Mouse (Mus musculus) mouse embryonic stem cell (cell line): ENCODE data around the gene Syt17.

Experiments
- in situ Hi-C, 2 experiments: fragments of 300-500 bp; cut with MboI; formaldehyde crosslinking; loops; 1 replicate in 1 of 2; 3 replicates in 1 of 2; pipeline ENCODE4 v1.14.3; 2019 to 2020; ENCODE audit warnings: low sequenced_read_pairs in 2 of 2, low pct_unique_long_range_greater_than_20kb in 1 of 2, mixed read lengths in 1 of 2; ENCODE audit not compliant: unreplicated experiment in 1 of 2

The Syt17 gene

DNA sequence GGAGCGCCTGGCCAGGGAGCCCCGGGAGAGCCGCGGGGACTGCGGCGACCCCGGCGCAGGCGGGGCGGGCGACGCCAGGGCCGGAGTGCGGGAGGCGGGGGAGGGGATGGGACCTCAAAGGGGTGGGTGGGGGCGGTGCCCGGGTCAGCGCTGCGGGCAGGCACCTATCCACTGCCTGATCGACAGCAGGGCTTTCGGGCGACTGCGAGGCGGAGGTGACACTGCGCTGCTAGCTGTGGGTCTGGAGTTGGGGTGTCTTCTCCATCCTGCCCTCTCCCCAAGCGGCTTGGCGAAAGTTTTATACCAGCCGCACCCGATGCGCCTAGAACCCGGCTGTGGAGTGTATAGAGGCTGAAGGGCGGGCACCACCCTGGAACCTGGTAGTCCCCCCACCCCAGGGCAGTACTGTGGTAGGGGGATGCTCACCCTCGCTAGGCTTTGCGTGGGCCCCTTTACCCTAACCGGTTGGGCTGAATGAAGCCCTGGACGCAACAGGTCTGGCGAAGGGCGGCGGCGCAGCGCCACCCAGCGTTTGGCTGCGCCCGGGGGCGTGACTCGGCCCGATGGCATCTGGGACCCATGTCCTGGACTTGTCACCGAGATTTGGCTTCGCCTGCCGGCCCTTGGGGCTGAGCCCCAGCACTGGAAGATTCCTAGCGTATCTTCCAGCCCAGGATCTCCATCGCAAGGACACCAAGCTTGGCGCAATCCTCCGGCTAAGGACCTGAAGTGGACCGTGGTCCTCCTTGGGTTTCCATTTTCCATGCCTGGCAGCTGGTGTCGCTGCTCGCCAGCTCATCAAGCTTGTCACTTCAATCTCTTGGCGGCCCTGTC lies at the start of gene Syt17:
TSS of gene Syt17 (minus strand) at position 89 of the 834 bp plus-strand sequence.
- in situ Hi-C loops = no loop called here

DNA sequence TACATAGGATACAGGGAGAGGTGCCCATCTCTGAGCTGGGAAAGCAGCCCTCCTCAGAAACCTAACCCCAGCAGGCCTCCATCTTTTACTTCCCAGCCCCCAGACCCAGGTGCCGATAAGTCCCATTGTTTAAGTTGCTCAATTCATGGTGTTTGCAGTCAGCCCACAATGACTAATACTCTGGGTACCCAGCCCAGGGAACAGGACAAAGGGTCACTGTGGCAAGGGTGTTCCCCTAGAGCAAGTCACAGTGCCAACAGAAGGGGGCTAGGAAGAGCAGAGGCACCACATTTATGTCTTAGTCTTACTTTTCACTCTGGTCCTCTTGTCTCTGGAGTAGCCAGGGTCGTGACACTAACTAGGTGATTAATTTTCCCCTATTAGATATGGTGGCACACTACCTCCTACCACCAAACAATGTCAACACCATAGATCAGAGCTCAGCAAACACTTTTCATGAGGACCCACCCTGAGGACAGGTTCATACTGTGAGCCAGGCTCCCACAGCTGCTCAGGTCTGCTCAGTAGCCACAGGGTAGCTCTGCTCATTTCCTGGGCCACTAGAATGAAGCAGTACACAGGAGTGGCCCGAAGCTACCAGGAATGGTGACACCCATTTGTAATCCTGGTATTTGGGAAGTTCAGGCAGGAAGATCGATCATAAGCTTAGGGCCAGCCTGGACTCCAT lies 47.0 kb upstream of the Syt17 start:
- in situ Hi-C loops = no loop called here

DNA sequence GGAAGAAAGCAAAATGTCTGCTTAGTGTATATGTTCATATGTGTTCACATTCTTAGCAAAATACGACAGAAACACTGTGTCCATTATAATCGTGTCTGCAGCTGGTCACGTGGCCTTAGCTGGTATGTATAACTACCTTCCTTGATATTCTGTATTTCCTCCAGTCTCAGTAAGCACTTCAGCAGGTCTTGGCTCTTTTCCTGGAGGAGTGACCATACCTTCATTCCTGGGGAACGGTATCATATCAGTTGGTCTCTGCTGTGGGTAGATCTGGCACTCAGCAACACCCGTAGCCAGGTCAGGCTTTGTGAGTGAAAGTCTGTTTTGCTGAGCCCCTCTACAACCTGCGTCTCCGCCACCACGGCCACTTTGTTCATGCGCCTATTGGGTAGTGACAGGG lies 45.9 kb upstream of the Syt17 start:
- in situ Hi-C loops = no loop called here

DNA sequence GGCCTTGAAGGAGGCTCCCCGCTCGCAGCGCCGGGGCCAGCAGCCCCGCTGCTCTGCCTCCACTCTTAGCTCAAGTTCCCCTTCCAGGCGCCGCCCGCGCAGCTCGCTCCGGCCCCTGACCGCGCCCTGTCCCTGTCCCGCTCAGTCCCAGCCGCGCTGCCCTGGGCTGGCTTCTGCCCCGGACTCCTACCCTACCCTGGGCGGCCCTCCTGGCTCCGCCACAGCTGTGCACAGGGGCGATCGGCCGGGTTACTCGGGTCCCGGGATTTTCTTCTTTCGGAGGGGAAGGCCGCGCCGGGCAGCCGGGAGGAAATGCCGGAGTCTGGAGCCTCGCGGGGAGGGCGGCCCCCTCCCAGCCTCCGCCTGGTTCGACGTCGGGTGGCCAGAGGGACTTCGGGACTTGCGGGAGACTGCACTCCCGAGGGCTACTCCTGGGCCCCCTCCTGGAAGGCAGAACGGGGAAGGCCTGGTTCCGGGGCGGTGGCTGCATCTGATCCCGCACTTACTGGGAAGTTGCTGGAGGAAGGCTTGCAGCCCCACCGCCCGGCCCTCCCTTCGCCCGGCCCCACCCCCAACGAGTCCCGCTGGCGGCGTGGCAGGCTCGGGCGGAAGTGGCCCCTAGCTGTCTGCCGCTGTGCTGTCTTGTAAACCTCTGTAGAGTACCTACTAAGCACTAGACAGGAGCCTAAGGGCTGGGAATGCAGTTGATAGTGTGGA lies 43.6 kb upstream of the Syt17 start, which contains the start of gene Itpripl2:
TSS of gene Itpripl2 (minus strand) at position 545 of the 717 bp plus-strand sequence.
- in situ Hi-C loops = no loop called here

DNA sequence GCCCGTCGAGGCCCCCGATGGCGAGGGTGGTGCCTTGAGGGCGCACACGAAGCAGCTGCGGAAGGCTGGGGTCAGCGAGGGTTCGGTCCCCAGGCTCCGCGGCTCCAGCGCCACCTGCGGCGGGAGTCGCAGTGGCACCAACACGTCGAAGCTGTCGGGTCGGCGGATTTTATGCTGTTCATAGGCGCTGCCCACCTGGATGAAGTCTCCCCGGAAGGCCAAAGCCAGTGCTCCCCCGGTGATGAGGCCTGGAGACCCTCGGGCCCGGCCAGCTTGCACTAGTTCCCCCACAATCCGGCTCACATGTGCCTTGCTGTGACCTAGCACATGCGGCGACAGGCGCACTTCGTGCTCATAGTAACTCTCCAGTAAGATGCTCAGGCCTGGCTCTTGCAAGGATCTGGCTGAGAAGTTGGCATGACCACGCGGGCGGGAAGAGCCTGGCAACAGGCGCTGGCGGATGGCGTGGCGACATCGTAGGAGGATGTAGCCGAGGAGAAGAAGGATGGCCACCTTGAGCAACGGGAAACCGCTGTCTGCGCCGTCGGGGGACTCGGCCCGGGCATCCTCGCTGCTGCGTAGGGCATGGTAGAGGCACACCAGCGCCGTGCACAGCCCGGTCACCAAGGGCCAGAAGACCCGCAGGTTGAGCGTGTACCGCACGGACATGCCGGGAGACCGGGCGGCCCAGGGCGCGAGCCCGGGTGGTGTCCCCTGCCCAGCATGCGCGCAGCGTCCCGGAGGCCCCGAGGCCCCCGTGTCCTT lies 42.8 kb upstream of the Syt17 start:
- in situ Hi-C loops = no loop called here

DNA sequence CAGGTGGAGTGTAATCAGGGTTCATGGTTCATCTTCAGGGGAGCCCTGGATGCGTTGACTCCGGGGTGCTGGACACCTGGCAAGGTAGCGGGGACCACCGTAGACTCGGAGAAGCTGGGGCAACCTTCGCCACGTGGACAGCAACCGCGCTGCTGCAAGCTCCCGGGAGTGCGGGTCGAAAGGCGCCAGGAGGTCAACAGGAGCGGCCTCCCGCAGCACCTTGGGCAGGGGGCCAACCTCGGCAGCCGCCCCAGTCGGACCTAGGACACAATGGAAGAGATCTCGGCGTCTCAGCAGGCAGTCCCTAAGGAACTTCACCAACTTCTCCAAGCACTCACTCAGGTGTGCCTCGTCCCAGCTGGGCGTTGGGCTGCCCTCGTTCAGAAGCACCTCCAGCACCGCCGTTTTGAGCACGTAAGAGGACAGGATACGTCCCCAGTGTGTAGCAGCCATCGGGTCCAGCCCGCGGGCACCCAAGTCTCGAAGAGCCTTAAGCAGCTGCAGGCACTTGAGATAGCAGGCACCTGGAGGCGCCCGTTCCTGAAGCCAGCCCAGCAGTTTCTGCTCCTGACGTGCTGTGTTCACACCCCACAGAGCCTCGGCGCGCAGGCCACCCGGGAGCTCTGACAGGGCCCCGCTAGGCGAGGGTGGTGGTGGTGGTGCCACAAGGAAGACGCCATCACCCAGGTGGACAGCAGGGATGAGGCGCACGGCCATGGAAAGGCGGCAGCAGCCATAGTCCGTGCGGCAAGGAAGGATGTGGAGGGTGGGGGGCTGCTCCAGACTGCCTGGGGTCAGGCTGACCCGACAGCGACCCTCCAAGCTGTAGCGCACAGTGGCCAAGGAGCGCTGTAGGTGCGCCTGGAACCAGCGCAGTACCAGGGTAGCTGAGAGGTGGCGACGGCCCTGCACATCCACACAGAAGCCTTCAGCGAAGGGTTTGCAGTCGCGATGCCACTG lies 42.0 kb upstream of the Syt17 start:
- in situ Hi-C loops = no loop called here

DNA sequence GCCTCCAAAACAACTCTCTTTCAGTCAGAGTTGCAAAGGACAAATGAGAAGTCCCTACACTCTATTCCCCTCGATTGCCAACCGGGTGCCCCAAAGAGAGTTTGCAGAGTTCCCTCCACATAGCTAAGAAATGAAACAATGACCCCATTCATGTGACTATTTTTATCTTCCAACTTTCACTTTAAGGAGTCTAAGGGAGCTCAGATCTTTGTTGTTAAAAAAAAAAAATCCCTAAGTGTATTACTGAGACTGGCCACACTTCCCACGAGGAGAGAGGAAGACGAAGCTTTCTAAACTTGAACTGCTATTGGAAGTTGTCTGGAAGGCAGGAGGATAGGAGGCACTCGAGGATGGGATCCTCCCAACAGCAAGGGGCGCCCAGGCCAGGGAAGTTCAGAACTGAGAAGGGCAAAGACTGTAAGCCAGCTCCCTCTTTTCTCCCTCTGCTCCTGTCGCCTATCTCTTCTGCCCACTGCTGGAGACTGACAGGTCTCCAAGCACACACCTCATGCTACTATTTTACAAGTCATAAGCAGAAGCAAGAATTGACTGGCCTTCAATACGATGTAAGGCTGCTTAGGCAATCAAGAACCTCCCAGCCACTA lies 40.1 kb upstream of the Syt17 start:
- in situ Hi-C loops = no loop called here

DNA sequence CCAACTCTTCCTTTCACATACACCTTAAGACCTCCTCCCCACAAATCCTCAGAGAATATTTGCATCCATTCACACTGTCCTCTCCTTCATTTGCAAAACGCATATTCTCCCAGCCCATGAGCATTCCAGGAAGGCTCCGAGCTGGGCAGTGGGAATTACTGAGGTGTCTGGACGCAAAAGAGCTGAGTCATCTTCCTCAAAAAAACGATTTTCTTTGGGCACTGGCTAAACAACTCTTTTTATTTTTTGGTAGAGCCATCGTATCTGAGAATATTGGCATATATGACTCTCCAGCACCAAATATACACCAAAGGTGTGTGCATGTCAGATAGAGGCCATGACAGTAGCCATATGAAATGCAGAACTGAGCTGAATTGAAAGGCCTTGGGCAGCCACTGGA lies 38.9 kb upstream of the Syt17 start:
- in situ Hi-C loops = no loop called here

DNA sequence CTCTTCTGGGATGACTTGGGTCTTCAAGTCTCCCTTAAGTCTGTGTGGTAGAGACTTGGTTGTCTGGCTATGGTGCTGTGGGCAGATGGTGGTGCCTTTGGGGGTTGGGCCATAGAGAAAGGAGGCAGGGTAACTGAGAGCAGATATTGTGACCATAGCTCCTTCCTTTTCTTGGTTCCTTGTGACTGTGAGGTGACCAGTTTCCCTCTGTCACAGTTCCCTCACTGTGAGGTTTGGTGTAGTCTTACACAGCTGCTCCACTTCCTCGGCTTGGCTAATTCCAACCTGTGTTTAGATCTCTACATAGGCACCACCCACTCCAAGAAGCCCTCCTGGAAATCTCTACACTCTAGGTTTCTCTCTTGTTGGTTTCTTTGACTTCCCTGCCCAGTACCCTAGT lies 36.0 kb upstream of the Syt17 start:
- in situ Hi-C loops = no loop called here

DNA sequence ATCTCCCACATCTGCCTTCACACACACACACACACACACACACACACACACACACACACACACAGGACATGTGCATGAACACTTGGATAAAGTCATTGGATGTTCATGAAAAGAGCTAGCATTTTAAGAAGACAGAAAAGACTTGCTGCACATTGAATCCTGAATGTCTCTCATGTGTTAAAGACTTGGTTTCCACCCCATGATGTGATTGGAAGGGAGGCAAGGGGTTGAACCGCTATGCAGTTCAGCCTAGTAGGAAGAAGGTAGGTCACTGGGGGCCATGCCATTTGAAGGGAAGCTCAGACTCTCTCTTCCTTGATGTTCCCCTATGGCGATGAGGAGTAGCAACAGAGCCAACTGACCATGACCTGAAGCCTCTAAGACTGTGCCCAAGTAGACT lies 34.0 kb upstream of the Syt17 start:
- in situ Hi-C loops = no loop called here

DNA sequence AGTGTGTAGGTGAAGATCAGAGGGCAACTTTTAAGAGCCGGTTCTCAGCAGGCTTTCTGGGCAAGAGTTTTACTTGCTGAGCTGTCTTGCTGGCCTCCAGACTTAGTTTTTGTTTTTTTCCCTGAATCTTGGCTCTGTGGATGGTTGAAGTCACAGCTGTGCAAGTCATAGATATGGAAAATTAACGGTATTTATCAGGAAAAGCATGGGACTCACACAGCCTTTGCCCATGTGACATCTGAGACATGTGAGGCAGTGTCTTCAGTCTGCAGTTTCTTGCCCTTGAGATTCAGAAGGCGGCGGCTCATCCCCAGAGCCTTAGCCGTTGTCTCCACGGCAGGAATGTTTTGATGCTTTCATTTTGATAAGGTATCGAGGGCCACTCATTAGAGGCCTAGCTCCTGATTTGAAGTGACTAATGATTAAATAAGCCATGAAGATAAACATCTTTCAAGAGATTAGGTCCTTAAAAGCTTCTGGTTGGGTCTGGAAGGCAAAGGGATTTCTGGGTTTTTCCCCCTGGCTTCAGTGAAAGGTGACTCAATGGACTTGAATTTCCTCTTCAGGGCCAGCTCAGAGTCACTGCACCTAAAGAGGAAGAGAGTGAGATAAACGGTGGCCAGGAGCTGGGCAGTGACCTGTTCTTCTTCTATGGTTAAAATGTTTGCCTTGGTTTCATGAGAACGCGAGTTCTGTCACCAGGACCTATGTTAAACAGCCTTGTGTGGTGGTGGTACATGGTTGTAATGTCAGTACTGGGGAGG lies 33.2 kb upstream of the Syt17 start:
- in situ Hi-C loops = no loop called here

DNA sequence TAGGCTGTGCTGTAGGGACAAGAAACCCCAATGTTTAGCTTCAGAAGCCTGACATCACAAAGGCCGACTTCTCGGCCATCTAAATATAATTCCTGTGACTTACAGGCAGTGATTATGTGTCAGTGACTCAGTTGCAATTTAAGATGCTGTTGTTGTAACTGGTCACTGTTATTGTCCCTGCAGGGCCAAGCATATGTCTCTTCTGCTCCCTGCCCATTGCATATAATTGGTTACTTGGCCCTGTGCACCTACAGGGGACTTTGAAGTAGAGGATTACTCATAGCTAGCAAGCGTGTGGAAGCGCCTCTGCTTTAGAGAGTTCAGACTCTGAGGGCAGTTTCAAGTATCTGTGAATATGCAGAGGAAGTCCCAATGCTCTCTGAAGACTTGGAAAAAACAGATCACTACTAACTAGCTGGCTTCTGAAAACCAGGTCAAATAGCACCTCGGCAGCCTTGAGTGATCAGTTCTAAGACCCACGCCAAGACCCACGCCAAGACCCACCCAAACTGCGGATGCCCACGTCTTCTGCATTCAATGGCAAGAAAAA lies 32.2 kb upstream of the Syt17 start:
- in situ Hi-C loops = no loop called here

DNA sequence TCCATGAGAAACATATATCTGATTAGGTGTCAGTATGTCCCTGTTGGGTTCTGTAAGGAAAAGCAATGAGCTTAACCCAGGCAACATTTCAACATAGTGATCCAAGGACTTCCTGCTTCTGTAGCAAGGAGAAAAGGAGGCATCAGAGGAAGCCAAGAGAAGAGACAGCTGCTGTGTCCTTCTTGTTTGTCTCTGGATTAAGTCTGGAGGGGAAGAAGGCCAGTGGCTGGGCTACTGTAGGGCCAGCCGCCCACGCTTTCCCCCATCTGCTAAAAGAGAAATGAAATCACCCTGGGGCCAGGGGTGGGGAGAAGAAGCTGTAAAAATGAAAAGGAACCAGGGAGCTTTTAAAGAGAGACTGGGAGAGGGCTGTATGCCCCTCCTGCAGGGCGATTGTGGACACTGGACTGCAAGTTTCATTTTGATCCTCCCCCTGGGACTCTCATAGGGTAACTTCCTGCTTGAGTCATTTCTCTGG lies 30.9 kb upstream of the Syt17 start:
- in situ Hi-C loops = no loop called here

DNA sequence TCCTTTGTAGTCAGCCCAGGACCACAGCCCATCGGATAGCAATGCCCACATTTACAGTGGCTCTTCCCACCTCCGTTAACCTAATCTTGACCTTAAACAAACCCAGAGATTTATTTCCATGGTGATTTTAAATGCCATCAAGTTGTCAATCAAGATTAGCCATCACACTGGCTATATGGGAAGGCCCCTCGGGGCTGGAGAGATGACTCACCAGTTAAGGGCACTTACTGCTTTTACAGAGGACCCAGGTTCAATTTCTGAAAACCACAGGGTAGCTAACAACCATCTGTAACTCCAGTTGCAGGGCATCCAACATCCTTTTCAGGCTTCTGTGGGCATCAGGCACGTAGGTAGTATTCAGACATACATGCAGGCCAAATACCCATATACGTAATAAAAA lies 28.4 kb upstream of the Syt17 start:
- in situ Hi-C loops = no loop called here

DNA sequence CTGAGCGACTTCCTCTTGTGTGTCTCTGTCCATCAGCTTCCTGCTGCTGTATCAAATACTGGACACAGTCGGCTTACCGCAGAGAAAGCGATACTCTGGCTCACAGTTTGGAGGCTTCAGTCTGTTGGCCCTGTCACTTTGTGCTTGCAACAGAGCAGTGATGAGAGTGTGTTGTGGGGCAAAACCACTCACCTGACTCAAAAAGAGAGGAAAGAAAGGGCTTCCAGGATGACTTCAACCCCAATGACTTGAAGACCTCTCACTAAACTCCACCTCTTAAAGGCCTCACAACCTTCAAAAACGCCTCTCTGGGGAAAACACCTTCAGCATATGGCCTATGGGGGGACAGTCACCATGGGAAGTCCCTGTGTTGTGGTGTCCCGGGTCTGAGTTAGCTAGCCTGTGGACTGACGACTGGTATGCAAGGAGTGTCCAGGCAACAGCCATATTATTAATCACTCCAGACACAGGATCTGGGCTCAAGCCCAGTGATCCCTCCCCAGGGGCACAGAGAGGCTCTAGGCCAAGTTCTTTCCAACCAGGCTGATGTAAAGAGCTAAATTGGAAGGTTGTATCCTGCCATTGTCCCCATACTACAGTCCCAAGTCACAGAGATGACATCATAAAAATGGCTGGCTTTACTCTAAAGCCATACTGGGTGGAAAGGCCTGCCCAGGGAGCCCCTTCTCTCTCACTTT lies 27.1 kb upstream of the Syt17 start:
- in situ Hi-C loops = no loop called here

DNA sequence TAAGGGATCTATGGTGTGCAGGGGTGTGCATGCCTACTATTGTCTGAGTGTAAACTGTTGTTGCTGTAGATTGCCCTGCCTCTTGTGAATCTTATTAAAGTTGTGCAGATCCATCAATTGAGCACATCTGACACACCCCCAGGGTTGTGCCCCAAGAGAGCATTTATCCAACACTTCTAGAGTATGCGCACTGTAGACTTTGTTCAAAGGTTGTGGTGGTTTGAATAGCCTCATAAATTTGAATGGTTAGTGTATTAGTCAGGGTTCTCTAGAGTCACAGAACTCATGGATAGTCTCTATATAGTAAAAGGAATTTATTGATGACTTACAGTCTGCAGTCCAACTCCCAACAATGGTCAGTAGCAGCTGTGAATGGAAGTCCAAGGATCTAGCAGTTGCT lies 24.9 kb upstream of the Syt17 start:
- in situ Hi-C loops = no loop called here
